Mouse (Mus musculus): Measurements from ENCODE around the gene Olfr995.

The Olfr995 gene

GRCm38 (mm10) chr2:85443539-85443938 lies at the start of gene Olfr995:
TSS of gene Olfr995 (minus strand) at chr2:85443639.
- no peak for DNase-seq (ENCODE audit: low read depth, low spot score)

- no peak for DNase-seq (ENCODE audit: low read depth, low spot score)
Observed at GRCm38 (mm10) chr2:85490396-85490795, 47.0 kb upstream of the Olfr995 start.

GRCm38 (mm10) chr2:85466801-85467325 lies 23.4 kb upstream of the Olfr995 start:
- DNase-seq (ENCODE audit: low read depth, low spot score) = no peak

GRCm38 (mm10) chr2:85442546-85442945 lies 893 bp downstream of the Olfr995 start:
- no peak for DNase-seq (ENCODE audit: low read depth, low spot score)

GRCm38 (mm10) chr2:85436351-85436750 lies 7.1 kb downstream of the Olfr995 start, which contains the start of gene Olfr994:
TSS of gene Olfr994 (minus strand) at chr2:85436451.
- DNase-seq (ENCODE audit: low read depth, low spot score) = no peak

GRCm38 (mm10) chr2:85425893-85426292 lies 17.5 kb downstream of the Olfr995 start:
- DNase-seq (ENCODE audit: low read depth, low spot score) = no peak

GRCm38 (mm10) chr2:85414777-85415176 lies 28.7 kb downstream of the Olfr995 start, which contains the start of gene Olfr993:
TSS of gene Olfr993 (minus strand) at chr2:85414877.
- no peak for DNase-seq (ENCODE audit: low read depth, low spot score)

- DNase-seq (ENCODE audit: low read depth, low spot score) = no peak
Observed at GRCm38 (mm10) chr2:85409369-85409768, 34.1 kb downstream of the Olfr995 start, which contains the start of gene Olfr992. TSS of gene Olfr992 (minus strand) at chr2:85409469.
